Mouse (Mus musculus) mature B cell (primary cell): ENCODE data around the gene Sass6.
"Not testable (repeated sequence)": the region's sequence is repeated elsewhere in the genome, so short reads cannot be mapped to it uniquely, and the experiment has no call there.

Source experiments
- in situ Hi-C: fragments of 300-500 bp; cut with MboI; formaldehyde crosslinking; loops from 2 replicates; pipeline ENCODE4 v1.14.3; 2019

Gene Sass6

GRCm38 (mm10) chr3:116594728-116595602 lies at the start of gene Sass6:
Sass6 (plus strand) TSS chr3:116594982.
- in situ Hi-C loops, result no loop called here

DNA sequence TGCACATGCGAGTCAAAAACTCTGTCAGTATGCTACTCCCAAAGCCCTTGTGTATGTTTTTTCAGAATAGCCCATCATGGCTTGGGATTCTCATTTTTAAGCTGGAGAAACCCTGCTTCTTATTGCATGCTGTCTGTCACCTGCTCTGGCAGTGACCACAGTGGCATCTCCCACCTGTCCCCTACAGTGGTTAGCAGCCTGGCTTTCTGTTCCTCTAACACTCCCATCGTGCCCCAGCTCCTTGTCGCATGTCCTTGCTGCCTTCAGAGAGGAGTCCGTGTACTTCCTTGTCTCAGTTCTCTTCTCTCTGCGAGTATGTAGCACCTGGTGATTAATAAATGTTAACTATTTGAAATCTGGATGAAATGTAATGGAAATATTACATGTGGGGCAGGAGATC lies 47.4 kb upstream of the Sass6 start:
- in situ Hi-C loops, result no loop called here

DNA sequence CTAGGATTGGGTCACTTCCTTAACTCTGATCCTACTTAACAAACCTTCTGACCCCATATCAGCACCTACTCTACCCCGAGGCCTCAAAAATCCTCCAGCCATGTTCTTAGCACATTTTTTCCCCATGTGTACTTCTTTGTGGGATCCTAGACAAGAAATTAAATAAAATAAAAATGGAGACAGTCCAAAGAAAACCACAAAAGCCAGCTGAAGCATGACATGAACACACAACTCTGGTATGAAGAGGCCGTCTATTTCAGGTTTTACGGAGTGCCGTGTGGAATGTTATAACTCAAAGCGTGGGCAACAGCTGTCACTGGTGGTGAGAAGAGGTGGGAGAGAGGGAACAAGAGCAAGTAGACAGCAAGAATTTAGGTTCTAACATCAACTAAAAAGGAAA lies 43.4 kb upstream of the Sass6 start:
- in situ Hi-C loops, result no loop called here

GRCm38 (mm10) chr3:116561315-116561714 lies 33.5 kb upstream of the Sass6 start:
- in situ Hi-C loops, result not testable (repeated sequence)

GRCm38 (mm10) chr3:116562408-116563094 lies 32.2 kb upstream of the Sass6 start, which contains the start of gene Lrrc39:
Lrrc39 (plus strand) TSS chr3:116562973.
- in situ Hi-C loops, result no loop called here

DNA sequence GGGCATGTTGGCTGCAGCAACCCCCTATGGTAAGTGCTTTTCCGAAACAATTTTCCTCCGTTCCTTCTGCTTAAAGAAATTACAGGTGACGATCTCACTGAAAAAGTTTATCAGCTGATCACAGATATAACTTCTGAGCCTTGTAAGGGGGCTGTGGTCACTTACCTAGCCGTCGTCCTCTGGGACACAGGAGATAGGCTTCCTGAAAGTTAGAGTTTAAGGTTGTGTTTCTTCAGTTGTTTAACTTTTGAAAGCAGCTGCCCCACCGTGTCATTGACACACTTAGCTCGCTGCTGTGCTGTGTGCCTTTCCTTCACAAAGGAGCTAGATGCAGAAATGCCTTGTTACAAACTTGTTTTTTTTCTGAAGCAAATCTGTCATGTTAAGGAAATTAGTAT lies 31.7 kb upstream of the Sass6 start:
- in situ Hi-C loops, result no loop called here

DNA sequence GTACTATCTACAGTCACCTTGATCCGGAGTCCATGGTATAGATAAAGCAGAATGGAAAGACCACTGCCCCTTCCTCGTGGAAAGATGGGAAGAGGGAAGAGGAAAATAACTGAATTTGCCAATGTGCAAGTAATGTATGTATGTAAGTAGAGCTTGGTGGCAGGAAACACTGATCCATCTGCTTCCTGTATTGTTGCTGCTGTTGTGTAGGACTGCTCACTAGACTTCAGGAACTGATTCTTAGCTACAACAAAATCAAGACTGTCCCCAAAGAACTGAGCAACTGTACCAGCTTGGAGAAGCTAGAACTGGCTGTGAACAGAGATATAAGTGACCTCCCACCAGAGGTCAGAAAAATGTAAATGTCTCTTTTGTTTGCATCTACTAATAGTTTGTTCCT lies 24.2 kb upstream of the Sass6 start:
- in situ Hi-C loops, result no loop called here

GRCm38 (mm10) chr3:116577286-116577685 lies 17.5 kb upstream of the Sass6 start:
- in situ Hi-C loops, result no loop called here

DNA sequence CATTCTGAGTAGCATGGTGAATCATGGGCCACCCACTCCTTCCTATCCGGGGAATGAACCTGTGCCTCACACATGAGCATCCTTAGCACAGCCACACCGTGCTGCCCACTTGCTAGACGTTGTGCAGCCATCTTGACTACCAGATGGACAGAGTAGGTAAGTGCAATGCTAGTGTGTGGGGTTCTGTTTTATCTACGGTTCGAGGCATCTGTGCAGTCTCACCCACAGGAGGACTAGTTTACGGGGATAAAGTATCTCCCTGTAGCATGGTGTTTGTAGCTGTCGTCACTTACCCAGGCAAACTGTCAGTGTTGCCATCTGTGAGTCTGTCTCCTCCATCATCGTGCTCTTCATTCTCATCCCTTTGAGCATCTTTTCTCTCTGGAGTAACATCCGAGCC lies 12.6 kb upstream of the Sass6 start:
- in situ Hi-C loops, result no loop called here

DNA sequence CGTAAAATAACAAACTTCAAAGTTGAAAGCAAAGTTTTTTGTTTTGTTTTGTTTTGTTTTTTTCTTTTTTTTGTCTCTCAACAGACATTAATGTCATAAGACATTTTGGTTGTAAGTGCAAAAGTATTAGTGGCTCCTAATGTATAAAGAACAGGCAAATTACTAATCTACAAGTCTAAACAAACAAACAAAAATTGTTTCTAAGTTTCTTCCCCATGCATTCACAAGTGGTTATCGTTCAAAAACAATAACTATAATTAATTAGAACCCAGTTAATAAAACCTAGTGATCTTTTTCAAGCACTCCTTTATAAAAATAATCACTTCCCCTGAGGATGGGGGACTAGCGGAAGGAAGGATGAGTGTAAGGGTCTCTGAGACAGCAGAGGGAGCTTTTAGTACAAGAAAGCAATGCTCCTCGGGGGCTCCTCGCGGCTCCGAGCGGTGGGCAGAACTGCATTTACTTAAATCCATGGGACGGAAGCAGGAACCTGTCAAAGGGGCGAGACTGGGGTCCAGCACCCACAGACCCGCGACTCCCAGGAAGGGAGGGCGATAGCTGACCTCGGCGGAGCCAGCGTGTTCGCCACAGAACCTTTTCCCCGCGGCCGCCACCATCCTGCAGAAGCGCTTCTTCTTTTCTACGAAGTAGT lies 580 bp upstream of the Sass6 start:
- in situ Hi-C loops, result no loop called here

DNA sequence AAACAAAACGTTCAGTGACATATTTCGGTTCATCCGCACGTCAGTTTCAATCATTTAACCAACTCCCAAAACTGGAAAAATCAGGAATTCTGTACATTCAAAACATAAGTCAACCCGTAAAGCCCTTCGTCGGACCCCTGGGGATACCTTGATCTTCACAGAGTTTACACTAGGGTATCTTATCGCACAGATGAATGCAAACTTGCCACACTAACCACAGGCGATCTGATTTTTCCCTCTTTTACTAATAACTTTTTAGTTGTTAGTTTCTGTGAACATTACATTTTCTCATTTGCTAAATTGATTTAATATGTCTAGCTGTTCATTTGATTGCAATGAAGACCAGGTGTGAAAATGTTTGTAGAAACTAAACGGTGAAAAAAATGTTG lies 815 bp downstream of the Sass6 start:
- in situ Hi-C loops, result no loop called here

DNA sequence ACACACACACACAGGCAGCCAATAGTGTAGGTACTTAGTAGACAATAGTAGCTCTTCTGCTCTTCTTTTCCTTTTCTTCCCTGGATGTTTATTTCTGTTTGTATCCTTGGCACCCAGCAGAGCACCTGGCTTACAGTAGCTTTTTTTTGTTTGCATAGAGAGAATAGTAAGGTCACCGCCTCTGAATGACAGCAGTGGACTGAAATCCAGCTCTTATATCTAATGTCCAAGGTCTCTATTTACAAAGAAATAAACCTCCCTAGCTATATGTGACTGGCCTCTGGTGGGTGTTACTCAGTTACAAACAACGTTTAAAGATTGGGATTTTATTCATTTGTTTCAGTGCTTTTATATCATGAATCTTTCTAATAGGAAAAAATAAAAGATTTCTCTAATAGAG lies 4.9 kb downstream of the Sass6 start:
- in situ Hi-C loops, result no loop called here

GRCm38 (mm10) chr3:116601005-116601404 lies 6.2 kb downstream of the Sass6 start:
- in situ Hi-C loops, result no loop called here

DNA sequence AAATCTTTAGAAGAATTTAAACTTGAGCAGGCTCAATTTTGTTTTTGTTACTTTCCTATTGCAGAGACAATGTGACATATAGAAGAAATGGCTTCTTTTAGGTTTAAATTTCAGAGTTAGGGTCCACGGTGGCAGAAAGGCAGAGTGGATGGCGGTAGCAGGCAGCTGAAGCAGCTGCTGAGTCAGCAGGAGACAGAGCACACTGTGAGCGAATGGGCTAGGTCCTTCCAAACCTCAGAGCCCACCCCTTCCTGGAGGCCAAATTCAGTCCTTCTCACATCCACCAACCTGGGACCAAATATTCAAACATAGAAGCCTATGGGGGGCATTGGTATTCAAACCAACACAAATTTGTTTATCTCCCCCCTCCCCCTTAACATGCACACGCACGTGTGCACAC lies 7.0 kb downstream of the Sass6 start:
- in situ Hi-C loops, result no loop called here

DNA sequence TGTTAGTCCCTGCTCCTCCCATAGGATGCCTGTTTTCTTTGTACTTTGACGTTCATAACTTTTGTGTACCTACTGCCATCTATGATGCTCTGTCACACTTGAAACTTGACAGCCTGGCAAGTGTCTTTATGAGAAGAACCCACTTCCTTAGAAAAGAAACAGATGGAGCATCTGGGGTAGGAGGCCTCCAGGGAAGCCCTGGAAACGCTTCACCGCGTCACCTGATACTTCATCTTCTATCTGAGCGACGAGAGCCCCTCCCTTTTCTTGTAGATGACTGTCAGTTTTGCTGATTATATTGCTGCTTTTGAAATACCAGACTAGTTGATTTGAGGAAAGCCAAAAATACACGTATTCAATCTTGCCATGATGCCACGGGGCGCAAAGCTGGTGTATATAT lies 9.8 kb downstream of the Sass6 start:
- in situ Hi-C loops, result no loop called here

DNA sequence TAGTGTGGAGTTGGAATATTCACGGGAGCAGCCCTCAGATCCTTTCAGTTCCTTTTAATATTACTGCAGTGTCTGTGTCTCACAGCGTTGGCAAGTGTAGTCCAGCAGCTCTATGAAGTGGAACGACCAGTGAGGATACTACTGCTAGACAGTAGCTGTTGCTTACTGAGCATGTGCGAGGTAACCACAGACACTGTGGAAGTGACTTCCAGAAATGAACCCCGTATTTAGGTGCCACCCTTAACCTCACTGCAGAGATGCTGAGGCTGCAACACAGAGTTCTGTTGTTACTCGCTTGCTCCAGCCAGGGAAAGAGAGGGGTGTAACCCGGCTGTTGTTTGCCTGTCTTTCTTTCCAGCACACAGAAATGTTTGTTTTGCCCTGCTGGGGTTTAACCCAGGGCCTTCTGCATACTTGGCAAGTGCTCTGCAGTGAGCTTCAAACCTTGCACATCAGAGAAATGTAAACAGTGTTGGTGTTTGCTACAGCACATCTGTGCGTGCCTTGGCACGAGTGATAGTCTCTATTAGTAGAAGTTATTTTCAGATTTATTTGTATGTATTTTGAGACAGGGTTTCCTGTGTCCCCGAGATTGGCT lies 19.6 kb downstream of the Sass6 start, which contains the start of gene Trmt13:
Gene Trmt13 (minus strand): TSS at position 293 of the 598 bp plus-strand sequence.
- in situ Hi-C loops, result no loop called here

DNA sequence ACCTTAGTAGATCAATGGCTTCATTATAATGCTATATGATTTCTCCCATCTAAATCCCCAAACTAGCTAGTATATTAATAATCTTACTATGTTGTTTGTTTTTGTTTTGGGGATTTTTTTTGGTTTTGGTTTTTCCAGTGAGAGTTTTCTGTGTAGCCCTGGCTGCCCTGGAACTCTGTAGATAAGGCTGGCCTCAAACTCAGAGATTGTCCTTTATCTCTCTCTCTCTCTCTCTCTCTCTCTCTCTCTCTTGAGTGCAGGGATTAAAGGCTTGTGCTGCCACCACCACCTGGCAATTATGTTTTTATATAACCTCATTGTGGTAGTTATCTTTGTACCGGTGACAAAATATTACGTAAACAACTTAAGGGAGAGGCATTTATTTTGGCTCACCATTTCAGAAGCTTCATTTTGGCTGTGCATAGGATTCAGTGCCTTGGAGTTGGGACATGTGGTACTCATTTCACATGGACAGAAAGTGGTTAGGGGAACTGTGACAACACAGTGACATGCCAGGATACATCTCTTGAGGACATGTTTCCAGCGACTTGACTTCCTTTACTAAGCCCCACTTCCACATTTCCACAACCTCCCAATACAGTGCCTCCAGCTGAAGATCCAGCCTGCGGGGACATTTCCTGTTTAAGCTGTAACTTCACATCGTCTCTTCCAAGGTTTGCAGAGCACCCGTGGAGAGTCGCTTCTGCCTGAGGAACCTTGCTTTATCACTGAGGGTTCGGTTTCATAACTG lies 20.7 kb downstream of the Sass6 start:
- in situ Hi-C loops, result no loop called here

DNA sequence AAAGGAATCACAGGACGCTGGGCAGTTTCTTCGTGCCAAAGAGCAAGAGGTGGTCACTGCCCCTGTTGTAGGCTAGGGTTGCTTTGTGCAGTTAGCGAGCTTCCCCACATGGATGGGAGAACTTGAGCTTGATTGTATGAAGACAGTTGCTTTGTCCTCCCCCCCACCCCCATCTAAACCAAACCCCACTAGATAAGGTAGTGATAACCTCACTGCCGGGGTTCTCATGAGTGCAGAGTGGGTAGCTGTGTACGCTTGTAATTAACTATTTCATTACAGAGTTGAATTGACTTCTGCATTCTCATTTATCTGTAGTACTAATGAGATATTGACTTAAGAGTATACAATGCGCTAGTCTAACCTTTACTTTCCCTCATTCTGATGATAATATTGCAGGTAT lies 24.1 kb downstream of the Sass6 start:
- in situ Hi-C loops, result no loop called here

GRCm38 (mm10) chr3:116620636-116621370 lies 26.0 kb downstream of the Sass6 start:
- in situ Hi-C loops, result no loop called here

- in situ Hi-C loops, result no loop called here
Measured at GRCm38 (mm10) chr3:116622641-116623040, 27.9 kb downstream of the Sass6 start.

GRCm38 (mm10) chr3:116631459-116631858 lies 36.7 kb downstream of the Sass6 start:
- in situ Hi-C loops, result no loop called here
